Mouse (Mus musculus) olfactory bulb, adult 2 months (tissue): Measurements from ENCODE around the gene Lmtk3.

Source experiments
- CTCF ChIP-seq: fragments of 200-500 bp; IDR thresholded peaks from 2 replicates; pipeline ENCODE4 v1.5.1; 2012; ENCODE audit warnings: low read depth, mild to moderate bottlenecking, low read length, moderate library complexity; ENCODE audit not compliant: insufficient read depth
- POLR2A ChIP-seq: fragments of 200-500 bp; IDR thresholded peaks from 2 replicates; pipeline ENCODE4 v1.6.1; 2012; ENCODE audit warnings: mild to moderate bottlenecking, low read depth, low read length, moderate library complexity; ENCODE audit not compliant: insufficient read depth

- no peak for TF ChIP-seq CTCF
- TF ChIP-seq POLR2A, result no peak
Measured at GRCm38 (mm10) chr7:45809276-45810075, 25.9 kb downstream of the Lmtk3 start.
